Mouse (Mus musculus) large intestine, adult 2 months (tissue): ENCODE measurements around the gene Frmd4a. TPM values are rescaled to one million over a fixed set of nuclear protein-coding genes. Genes with fewer than 3 reads are reported as not detected.
"Not testable (repeated sequence)": the region's sequence is repeated elsewhere in the genome, so short reads cannot be mapped to it uniquely, and the experiment has no call there.

Experiments
- DNase-seq: peaks from one replicate; pipeline ENCODE4 v3.0.0-alpha.2; 2012; ENCODE audit warnings: low read depth, low spot score
- WGBS: fragments of 180-500 bp; shearing (Covaris S2); methylation state at CpG from one replicate; pipeline ENCODE4 v1.1.7; 2018; 5-methylcytosine and 5-hydroxymethylcytosine counted together
- polyA plus RNA-seq: library from polyadenylated mRNA; depleted of rRNA; stranded (reverse); fragments of >200 nt; gene quantifications from 2 replicates; pipeline ENCODE4 v1.2.3, GENCODE M21; 2012

Gene Frmd4a
- polyA plus RNA-seq, 1 experiment, result 2.6 TPM

DNA sequence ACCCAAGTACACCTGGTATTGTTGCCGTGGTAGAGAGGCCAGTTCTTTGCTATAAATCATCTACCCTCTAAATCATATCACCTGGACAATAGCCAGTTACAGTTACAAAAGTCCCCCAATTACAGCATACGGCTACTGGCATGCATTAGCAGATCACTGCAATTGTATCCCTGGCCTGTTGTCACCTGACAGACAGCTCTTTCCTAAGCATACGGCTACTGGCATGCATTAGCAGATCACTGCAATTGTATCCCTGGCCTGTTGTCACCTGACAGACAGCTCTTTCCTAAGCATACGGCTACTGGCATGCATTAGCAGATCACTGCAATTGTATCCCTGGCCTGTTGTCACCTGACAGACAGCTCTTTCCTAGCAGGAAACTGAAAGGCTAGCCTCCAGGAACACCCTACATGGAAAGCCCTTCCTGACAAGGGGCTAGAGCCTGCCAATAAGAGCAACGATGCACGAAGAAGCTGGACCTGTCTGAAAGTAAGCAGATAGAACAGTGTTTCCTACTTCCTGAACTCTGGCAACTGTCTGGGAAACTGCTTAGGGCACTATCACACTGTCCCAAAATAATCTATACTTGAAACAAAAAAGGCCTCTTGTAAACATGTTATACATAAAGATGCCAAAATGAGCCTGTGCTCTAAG is 596.9 kb downstream of the Frmd4a start:
- WGBS, result 33% methylated on average over 6 of the region's 6 CpGs
- not testable (repeated sequence) for DNase-seq

DNA sequence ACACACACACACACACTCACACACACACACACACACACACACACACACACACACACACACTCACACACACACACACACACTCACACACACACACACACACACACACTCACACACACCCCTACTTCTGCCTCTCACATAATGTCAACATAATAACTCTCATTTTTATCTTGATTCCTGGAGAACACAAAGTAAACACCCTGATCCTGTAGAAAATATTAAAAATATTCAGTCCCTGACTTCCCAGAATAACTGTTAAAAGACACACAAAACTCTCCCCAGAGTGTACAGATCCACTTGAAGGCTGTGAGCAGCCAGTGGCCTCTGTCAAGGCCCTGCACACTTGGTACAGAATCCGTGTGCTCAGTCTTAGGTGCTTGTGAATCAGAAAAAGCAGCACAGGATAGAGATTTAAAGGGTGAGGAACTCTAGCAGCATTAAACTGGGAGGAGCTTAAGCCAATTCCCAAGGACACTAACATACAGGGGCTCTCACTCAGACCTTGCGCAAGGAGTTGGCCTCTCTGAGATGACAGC is 597.6 kb downstream of the Frmd4a start:
- DNase-seq, result no peak
- WGBS, result 83% methylated on average over 2 of the region's 2 CpGs

DNA sequence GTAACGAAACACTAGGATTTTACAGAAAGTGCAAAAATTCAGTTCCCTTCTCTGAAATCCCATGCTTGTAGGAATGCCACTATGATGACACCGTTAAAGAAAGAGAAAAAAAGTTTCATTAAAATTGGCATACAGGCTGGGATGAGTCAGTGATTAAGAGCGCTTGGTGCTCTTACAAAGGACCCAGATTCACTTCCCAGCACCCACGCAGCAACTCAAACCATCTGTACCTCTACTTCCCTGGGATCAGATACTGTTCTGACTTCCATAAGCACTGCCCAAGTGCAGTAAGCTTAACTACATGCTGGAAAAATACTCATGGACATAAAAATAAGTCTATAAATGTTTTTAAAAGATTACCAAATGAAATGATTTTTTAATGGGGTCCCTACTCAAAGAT is 599.5 kb downstream of the Frmd4a start:
- 86% methylated on average over 4 of the region's 4 CpGs for WGBS

DNA sequence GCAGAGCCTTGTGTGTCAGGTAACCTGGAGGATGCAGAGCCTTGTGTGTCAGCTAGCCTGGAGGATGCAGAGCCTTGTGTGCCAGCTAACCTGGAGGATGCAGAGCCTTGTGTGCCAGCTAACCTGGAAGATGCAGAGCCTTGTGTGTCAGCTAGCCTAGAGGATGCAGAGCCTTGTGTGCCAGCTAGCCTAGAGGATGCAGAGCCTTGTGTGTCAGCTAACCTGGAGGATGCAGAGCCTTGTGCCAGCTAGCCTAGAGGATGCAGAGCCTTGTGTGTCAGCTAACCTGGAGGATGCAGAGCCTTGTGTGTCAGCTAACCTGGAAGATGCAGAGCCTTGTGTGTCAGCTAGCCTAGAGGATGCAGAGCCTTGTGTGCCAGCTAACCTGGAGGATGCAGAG is 601.6 kb downstream of the Frmd4a start:
- not testable (repeated sequence) for DNase-seq

More for the DNA sequence above, 599.5 kb downstream of the Frmd4a start:
- no peak for DNase-seq

DNA sequence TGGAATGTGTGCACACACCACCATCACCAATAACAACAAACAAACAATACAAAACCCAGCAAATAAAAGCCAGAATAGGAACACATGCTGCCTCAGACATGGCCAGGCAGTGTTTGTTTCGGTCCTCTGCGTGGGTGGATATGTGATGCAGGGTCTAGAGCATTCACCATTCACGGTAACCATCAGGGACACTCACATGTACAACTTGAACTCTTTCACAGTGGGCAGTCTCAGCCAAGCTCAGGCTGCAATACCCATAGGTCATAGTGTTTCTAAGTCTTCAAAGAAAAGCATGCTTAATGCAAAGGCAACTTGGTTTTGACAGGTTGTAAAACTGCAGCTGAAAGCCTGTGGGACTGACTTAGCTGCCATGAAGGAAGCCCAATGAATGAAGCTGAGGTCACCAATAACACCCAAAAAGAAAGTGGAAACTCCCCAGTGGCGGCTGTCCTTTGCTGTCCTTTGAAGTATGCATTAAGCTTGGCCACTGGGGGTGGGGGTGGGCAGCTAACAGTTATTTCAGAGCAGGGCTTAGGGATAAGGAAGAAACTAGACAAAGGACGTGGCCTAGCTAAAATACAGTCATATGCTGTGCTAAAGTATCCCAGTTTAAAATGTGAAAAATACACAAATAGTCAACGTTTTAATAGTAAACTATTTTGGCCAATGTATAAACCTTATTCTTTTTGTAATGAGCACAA is 602.5 kb downstream of the Frmd4a start:
- DNase-seq, result no peak
- 62% methylated on average over 6 of the region's 6 CpGs for WGBS

DNA sequence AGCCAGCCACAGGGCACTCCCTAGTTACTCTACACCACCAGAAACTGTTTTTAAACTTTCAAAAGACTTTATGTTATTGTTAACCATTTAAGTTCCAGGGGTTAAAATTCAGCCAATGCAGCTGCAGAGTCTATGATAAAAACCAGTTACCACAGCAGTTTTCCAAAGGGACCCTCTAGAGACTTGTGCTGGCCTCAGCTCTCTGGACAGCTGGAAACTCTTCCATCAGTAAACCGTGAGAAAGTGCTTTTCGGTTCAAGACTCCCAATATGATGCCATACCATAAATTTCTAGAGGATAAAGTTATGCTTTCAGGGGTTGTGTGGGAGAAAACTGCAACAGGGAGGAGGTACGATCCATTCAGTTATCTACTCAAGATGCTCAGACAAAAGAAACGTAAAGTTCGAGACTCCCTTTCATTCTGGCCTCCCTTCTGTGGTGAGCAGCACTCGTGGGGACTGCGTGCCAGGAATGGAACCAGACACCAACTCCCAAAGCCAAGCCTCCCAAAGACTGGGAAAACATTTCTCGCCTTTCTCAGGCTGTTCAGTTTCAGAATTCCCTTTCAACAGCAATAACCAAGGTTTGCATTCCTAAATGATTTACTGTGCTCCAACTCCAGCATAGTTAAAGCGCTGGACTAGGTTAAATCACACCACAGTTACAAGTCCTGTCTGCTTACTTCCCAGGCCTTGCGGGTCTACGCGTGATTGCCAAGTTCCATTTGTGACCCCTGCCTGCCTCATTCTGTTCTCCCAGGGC is 603.3 kb downstream of the Frmd4a start:
- 74% methylated on average over 12 of the region's 12 CpGs for WGBS
- no peak for DNase-seq

DNA sequence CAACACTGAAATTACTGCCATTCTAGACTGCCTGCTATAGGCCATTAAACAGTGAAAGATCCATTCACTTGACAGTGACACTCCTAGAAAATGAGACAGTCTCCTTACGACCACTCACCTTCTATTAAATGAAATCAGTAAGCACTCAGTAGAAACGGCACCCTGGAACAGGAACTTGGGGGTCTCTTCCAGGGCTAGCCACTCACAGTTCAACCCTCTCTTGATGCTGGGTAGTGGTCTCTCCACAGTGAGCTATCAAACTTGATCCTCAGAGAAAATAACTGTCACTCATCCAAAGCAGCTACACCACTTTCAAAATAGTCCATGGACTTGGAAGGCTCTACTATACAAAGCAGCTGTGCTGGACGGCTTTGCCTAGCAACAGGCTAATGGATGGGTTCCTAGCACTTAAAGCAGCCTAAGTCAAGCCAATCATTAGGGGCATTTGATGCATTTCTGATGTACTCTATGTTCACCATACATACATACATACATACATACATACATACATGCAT is 604.0 kb downstream of the Frmd4a start:
- 64% methylated on average over 3 of the region's 3 CpGs for WGBS
- no peak for DNase-seq

DNA sequence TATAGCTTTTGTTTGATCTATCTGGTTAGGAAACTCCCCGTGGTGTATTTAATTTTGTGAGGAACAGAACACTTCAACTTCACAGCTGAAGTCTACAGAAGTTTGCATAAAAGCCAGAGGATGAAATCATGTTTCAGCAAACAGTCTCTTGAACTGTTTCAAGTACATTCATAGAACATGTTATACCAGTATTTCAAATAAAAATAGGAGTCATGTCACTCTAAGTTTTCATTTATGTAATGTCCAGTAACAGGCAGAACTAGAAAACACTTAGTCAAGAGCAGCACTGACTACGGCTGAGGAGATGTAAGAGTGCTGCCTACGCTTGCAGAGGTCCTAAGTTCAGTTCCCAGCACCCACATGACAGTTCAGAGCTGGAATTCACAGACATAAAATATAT is 609.4 kb downstream of the Frmd4a start:
- 78% methylated on average over 3 of the region's 3 CpGs for WGBS
- no peak for DNase-seq

DNA sequence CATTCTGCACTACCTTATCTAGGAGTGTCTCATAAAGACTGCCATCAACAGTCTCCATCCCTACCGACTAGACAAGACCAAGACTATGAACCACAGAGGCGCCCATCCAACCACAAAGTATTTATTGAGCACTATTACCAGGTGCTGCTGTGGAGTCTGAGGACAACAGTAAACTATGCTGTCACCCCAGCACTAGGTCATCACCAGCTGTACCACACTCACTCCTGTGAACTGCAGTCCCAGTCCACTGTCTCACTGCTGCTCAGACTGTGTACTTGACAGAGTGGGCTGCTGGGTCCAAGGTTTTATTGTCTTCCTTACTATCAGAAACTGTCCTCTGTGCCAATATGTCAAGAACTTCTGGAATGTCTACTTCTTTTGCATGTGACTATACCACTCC is 611.4 kb downstream of the Frmd4a start:
- 91% methylated on average over 2 of the region's 2 CpGs for WGBS
- no peak for DNase-seq

DNA sequence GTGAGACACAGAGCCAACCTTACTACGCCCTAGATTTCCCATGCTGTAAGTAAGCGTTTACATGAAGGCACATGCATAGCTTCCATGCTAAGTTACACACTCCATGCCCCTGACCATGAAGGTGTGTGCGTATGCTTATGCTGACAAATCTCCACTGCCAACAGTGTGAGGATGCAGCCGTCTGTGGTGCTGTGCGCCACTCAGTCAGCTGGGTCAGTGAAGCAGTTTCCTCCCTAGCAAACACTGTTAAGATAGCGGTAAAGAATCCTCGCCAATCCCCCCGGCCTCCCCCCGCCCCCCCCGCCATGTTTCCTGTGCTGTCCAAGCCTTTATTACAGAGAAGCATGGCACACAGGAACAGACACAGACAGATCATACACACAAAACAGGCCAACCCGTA is 612.0 kb downstream of the Frmd4a start:
- 90% methylated on average over 11 of the region's 11 CpGs for WGBS
- DNase-seq, result no peak

DNA sequence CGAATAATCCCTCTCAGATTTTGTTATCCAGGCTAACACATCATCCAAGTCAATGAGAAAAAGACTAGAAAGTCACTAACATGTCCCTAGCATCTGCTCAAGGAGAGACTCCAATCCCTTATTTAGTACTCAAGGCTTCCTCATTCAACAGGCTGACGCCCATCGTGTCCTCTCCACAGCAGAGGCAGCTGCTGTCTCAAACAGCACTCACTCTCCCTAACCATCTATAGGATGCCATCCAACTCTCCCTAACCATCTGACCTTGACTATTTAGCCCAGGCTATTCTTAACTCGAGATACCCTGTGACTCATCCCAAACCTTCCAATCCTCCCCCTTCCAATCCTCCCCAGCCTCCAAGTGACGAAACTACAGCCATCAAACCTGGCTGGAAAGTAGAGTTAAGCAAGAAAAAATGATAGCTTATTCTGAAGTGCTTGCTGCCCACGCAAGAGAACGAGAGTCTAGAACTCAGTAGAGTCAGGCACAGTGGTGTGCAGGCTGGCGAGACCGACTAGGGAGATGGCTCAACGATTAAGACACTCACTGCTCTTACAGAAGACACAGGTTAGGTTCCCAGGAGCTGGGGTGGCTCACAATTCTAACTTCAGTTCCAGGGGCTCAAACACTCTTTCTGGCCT is 612.8 kb downstream of the Frmd4a start:
- WGBS, result 94% methylated on average over 10 of the region's 10 CpGs

DNA sequence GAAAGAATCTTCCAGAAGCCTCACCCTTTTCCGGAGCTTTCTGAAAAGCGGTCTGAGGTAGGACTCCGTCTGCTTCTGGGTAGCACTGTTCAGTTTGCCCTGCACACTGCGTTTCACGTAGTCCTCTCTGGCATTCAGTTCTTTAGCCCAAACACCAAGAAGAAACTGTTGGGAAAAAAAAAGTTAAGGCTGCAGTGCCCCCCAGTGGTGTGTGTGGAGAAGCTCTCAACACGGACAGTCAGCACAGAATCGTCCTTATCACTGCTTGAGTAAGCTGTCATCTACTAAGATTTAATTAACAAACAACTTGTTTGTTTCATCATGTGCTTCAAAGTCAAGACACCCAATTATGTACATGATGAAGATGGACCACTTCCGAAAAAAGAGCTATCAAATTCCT is 618.3 kb downstream of the Frmd4a start:
- no peak for DNase-seq
- 79% methylated on average over 8 of the region's 8 CpGs for WGBS

More for the DNA sequence above, 612.8 kb downstream of the Frmd4a start:
- no peak for DNase-seq

DNA sequence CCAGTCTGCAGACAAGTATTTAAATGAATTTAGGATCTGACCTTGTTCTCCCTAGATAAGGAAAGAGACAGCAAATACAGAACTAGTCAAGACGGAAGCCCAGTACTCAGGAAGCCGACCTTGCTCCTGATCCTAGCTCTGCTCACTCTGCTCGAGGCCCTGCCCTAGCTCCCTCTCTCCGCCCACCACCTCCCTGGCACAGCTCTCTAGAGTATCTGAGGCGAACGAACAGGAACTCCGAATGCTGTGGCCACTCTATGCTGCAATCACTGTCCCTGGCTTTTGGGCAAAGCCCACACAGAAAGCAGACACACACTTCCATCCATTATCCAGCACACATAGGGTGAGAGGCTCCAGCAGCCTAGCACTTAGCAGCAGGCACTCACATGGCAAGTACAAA is 619.1 kb downstream of the Frmd4a start:
- DNase-seq, result no peak
- WGBS, result 79% methylated on average over 7 of the region's 7 CpGs

DNA sequence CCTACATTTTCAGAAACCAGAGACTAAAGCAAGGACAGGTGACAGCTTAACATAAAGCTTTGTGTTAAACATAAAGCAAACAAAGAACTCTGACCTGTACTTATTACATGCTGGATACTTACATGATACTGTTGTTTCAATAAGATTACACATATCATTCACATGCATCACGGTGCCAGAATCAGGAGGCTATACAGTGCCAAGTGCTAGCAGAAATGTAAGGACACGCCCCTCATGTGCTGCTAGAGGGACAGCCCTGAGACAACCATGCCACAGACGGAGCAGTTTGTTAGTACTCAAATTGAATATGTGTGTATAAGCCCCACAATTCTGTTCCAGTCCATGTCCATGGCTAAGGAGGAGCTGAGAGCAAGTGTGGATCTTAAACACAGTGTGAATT is 620.7 kb downstream of the Frmd4a start:
- DNase-seq, result no peak
- 77% methylated on average over 3 of the region's 3 CpGs for WGBS

DNA sequence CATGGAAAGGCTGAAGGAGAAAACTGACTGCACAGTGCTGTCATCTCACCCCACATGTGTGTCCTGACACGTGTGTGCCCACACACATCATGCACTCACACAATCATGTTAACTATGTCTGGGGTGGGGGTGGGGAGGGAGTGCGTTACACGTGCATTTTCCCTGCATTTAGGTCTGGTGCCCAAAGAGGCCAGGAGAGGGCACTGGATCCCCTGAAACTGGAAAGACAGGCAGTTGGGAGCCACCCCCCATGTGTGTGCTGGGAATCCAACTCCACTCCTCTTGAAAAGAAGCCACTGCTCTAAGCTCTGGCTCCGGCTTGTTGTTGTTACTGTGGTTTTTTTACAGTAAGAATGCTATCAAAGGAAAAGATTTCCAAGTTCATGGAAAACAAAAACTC is 627.5 kb downstream of the Frmd4a start:
- 85% methylated on average over 4 of the region's 4 CpGs for WGBS
- DNase-seq, result no peak

DNA sequence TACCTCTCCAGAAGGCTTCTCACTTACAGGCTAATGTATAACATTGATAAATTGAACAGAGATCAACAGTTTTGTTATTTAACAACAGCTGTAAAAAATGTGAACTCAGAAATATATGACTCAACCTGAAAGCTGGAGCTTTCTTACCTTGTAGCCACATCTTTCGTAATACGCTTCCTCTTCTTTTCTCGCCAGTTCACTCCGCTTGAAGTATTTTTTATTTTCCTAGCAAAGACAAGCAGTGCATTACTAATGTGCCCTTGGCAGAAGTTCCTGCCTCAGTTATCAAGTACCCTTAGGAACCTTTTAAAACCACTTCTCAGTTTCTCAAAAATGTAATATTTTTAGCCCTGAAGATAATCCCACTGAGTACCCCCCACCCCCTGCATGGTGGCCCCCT is 630.6 kb downstream of the Frmd4a start:
- WGBS, result 93% methylated on average over 4 of the region's 4 CpGs
- no peak for DNase-seq

DNA sequence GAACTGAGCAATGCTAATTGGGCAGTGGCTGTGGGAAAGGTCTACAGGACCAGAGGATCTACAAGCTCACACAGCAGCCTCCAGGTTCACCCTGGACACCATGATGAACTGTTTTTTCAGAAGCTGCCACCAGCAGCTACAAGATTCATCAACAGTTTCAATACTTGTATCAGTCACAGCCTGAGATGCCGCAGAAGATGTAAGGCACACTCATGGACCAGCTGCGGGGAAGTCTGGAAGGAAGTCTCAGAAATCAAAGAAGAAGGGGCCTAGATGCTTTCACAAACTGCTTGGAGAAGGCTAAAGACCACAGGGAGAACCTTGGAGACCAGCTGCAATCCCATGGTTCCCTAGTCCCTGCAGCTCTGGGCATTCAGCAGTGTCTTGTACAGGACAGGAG is 632.1 kb downstream of the Frmd4a start:
- DNase-seq, result no peak

DNA sequence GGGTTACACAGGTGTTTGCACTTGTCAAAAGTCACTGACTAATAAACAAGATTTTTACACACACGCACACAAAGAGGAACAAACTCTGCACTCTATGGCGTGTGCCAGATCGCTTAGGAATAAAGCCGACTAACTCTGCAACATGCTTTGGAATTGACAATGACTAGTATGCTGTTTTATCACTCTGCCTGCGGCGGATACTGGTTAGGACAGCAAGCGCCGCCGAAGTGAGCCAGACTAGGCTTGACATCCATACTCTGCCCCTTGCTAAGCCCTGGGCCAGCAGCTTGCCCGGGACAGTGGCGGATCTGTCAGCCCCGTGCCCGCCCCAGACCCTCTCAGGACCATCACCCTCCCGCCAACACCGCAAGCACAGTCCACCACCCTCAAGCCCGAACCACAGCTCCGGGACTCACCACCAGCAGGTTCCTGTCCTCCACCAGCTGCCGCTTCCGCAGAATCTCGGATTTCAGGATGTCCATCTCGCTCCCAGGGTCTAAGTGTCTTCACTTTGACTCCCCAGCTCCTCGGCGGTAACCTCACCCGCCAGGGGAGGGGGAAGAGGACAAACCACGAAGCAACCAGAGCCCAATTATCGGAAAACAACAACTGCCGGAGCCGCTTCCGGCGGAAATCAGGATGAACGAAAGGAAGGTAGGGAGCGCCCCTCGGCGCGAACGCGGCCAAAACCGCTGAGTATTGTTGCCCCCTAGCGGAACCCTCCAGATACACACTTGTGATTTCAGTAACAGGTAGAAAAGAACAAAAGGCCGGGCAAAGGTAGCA is 634.2 kb downstream of the Frmd4a start, which contains the start of gene Prpf18:
Prpf18 (minus strand) TSS at position 614 of the 786 bp plus-strand sequence.
- WGBS, result under 1% methylated on average over 40 of the region's 40 CpGs
- peak; percentile 83 for DNase-seq

More for the DNA sequence above, 632.1 kb downstream of the Frmd4a start:
- 97% methylated on average over 2 of the region's 2 CpGs for WGBS

DNA sequence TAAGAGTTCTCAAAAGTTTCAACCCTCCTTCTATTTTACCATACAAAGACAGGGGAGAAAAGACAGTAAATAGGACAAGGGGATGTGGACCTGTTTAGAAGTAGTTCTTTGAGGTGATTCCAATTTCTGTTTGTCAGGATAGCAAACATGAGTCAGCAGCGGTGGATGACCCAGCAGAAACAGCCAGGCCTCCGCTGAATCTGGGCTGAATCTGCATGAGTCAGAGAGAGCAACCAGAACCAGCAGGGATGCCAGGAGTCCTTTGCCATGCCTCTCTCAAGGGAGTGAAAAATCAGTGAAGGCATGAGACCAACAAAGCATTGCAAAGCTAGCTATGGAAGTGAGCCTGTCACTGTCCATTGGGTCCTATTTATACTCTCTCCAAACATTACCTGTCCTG is 643.2 kb downstream of the Frmd4a start:
- WGBS, result 84% methylated on average over 2 of the region's 2 CpGs

More for the DNA sequence above, 643.2 kb downstream of the Frmd4a start:
- no peak for DNase-seq
